Mouse (Mus musculus): ENCODE measurements around the gene Syde1.
"Not testable (repeated sequence)": the region's sequence is repeated elsewhere in the genome, so short reads cannot be mapped to it uniquely, and the experiment has no call there.

Syde1 gene

DNA sequence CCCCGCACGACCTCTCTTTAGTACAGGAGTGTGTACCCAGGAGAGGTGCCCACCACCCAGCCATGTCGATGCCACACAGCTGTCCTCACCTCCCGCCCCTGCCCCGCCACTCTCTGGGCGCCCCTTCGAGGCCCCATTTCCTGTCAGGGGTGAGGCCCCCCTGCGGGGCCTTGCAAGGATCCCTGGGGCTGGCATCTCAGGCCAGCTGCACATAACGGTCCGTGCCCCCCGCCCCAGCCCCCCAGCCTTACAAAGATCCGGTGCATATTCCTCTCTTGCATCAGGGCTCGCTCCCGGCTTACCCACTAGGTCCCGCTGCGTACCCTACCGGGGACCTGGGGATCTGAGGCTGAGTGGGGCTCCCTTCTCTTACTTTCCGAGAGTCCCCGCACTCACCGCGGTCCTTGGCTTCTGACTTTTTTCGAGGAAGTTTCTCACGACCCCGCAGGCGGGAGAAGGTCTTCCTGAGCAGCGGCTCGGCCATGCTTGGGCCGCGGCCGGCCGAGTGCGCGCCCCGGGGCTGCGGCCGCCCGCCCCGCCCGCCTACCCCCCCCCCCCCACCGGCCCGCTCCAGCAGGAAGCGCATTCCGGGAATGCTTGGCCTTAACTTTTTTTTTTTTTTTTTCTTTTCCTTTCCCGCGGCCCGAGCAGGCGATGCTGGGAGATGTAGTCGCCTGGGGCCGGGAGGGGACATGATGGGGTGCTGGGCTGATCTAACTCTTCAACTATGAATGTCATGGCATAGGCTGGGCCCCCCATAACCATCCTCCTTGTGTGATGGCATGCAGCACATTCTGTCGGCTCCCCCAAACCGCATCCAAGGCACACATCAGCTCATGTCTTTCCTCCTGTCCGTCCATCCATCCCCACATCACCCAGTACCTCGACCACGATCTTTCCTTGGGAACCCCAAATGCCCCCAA, at the start of gene Syde1:
Gene Syde1, minus strand, starts transcription at position 559 of the 923 bp plus-strand sequence.
- DNase-seq (ENCODE audit: low spot score in 2 of 2) = no peak

DNA sequence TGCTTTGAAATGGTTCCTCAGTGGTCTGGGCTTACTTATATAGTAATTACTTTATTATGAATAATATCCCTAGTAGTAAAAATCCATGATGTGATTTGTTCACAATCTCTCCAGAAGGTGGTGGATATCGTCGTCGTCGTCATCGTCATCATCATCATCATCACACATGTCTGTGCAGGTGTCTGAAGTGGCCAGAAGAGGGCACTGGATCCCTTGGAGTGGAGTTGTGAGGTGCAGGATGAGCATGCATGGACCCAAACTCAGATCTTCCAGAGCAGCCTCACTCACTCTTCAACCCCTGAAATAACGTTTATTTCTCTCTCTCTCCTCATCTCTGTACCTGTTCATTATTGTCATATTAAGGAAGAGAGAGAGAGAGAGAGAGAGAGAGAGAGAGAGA, 40.5 kb upstream of the Syde1 start:
- peak; percentile 53 to 67 for DNase-seq (ENCODE audit: low spot score in 2 of 2)

DNA sequence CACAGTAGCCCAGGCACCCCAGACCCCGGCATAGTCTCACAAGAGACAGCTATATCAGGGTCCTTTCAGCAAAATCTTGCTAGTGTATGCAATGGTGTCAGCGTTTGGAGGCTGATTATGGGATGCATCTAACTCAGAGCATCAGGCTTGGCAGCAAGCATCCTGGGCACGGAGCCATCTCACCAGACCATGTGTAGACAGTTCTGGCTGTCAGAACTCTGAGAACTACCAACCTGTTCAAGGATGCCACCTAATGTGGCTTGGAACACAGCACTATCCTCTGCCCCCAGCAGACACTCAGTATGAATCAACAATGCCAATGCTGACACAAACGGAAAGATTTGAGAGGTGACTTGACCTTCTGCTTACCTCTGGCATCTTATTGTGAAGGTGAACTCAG, 38.4 kb upstream of the Syde1 start:
- DNase-seq (ENCODE audit: low spot score in 2 of 2) = peak; percentile 53 to 62

DNA sequence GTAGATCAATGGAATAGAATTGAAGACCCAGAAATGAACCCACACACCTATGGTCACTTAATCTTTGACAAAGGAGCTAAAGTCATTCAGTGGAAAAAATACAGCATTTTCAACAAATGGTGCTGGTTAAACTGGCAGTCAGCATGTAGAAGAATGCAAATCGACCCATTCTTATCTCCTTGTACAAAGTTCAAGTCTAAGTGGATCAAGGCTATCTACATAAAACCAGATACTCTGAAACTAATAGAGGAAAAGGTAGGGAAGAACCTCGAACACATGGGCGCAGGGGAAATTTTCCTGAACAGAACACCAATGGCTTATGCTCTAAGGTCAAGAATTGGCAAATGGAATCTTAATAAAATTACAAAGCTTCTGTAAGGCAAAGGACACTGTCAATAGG, 31.4 kb upstream of the Syde1 start:
- DNase-seq (ENCODE audit: low spot score in 2 of 2) = not testable (repeated sequence)

DNA sequence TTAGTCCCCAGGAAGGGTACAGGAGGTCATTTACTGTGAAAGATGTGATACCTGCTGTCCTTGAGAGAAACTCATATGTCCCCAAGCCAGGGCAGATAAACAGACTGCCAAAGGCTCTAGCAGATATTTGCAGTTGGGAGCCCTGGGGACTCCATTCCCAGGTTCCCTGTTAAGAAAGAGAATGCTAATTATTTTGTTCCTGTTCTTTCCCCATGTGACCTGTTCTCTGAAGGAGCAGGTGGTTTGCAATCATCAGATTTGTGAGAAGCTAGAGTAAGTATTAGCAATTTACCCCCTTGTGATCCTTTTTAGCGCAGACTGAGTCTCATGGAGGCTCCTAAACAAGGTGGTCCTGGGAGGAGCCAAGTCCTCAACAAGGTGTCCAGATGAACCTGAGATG, 26.2 kb upstream of the Syde1 start, which contains the start of gene Olfr1357:
Gene Olfr1357, minus strand, starts transcription at position 101 of the 400 bp plus-strand sequence.
- no peak for DNase-seq (ENCODE audit: low spot score in 2 of 2)

DNA sequence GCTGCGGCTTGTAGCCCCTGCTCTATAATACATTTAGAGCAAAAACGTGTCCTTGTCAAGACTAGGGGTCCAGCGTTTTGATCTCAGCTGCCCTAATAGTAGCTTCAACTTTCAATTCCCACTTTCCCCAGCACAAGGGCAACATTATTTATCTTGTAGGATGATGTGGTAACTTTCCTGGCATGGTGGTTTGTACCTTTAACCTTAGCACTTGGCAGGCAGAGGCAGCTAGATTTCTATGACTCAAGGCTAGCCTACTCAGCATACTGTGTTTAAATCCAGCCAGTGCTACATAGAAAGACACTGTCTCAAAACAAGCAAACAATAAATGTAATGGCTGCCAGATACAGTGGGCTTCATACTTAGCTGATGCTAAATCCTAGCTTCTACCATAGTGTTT, 15.8 kb upstream of the Syde1 start:
- no peak for DNase-seq (ENCODE audit: low spot score in 2 of 2)

DNA sequence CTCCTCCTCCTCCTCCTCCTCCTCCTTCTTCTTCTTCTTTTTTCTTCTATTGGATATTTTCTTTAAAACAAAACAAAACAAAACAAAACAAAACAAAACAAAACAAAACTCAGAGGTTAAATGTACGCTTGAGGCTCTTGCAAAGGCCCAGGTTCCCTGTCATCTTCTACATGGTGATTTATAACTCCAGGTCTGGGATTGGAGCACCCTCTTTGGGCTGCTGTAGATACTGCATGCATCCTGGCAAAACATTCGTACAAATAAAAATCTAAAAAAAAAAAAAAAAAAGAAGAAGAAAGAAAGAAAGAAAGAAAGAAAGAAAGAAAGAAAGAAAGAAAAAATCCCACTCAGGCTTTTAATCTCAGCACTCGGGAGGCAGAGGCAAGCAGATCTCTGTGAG, 13.3 kb upstream of the Syde1 start:
- DNase-seq (ENCODE audit: low spot score in 2 of 2) = peak in 1 of 2 experiments; percentile 62

DNA sequence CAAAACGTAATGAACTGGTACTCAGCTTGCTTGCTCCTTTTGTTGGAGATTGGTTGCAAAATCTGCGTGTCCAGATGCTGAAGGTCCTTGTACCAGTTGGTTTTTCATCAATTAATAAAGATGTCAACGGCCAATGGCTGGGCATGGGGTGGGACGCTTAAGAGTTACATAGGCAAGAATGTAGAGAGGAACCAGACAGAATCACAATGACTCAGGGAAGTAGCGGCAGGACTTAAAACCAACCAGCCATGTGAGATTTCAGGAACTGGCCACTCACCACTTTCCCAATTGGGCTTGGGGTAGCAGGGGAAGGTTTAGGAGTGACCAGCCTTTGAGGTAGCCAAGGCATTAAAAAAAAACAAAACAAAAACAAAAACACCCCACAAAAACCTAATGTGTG, 8.1 kb upstream of the Syde1 start:
- DNase-seq (ENCODE audit: low spot score in 2 of 2) = no peak

DNA sequence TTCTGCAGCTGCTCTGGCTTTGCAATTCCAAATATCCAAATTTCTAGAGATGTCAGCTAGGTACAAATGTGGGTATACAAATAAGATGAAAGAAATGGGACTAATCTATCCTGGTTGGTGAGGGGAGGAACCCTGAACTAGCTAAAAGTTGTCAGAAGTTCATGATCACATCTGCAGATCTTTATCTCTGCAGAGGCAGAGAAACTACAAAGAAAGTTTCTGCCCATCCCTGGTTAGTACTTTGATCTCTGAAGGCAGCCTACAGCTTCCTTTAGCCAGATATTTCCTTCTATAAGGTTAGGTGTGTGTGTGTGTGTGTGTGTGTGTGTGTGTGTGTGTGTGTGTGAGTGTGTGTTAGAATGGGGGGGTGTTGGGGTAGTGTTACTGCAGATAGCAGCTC, 2.8 kb upstream of the Syde1 start:
- no peak for DNase-seq (ENCODE audit: low spot score in 2 of 2)

DNA sequence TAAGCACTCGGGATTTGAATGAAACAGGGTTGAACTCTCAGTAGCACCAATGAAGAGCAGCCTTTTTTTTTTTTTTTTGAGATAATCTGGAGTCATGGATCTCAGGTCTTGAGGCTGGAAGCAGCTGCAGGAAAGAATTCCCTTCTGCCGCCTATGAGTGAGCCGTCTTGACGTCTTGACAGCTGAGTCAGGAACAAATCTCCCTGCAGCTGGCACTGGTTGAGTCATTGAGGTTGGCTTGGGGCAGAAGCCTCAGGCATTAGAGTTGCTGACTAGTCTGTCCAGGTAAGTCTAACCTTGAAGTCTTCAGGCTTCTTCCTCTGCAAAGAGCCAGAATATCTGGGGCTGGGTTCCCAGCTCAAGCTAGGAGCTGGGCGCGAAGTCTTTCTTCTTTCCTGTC, 2.4 kb upstream of the Syde1 start:
- no peak for DNase-seq (ENCODE audit: low spot score in 2 of 2)

DNA sequence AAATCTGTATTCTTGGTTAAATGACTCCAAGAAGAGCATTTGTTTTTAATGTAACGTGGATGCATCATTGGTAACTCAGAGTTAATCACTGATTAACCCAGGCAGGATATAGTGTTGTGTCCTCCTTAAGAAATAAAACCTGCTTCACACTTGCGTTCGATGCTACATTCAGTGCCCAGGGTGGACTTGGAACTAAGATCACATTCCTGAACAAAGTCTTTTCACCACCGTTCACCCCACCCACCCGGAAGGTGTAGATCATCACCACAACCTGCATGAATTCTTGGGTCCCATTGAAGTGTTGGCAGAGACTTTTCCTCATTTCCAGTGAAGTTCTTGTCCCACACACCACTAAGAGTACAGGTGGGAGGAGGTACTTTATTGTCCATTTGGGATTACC, 2.0 kb upstream of the Syde1 start:
- DNase-seq (ENCODE audit: low spot score in 2 of 2) = no peak

DNA sequence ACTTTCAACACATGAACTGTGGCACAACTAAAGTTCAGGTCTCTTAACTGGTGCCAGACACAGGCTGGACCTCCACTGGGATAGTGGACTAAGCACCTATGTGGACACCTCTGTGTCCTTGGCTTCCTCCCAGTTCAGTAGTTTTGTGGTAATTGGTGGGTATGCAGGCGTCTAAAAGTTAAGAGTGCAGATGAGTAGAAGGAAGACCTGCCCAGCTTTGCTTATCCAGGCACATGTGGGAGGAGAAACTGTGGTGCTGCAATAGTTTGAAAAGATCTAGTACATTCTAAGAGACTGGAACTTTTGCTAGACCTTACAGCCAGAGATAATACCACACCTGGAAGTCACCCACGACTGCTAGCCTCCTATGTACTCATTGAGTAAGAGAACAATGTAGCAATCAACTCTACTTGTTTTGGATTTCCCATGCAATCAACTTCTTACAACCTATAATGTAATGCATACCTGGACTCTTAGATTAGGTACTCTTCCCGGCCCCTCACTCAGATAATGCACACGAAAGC, 1.2 kb upstream of the Syde1 start:
- no peak for DNase-seq (ENCODE audit: low spot score in 2 of 2)

DNA sequence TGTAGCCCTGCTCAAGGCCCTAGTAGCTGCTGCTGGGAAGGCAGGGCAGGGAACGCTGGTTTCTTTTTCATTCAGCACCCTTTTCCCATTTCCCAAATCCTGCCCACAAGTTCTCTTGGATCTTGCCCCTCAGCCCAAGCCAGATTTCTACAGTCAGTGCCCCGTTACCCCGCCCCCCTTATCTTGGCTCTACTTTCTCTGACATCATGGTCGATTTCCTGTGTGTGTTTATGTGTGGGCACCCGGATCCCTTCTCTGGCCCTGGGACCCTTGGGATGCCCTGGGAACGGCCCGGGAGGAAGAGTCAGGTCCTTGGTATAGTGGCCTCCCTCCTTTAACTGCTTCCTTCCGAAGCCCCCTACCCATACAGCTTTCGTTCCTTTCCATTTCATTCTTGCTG, 1.0 kb downstream of the Syde1 start:
- DNase-seq (ENCODE audit: low spot score in 2 of 2) = no peak

DNA sequence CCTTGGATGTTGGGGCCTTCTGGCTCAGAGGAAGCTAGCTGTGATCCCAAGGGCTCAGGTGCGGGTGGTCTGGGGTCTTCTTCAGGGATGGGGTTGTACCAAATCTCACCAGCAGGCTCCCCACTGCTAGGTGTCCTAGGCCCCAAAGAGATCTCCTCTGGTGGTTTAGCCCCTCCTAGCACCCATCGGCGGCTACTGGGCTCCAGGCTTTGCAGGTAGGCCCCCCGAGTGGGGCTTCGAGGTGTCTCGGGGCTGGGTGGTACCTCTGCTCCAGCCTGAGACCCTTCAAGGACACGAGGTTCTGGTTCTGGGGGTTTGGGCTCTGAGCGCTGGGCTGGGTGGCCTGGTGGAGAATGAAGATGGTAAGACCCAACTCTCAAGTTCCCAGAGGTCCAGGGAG, 1.9 kb downstream of the Syde1 start:
- no peak for DNase-seq (ENCODE audit: low spot score in 2 of 2)

DNA sequence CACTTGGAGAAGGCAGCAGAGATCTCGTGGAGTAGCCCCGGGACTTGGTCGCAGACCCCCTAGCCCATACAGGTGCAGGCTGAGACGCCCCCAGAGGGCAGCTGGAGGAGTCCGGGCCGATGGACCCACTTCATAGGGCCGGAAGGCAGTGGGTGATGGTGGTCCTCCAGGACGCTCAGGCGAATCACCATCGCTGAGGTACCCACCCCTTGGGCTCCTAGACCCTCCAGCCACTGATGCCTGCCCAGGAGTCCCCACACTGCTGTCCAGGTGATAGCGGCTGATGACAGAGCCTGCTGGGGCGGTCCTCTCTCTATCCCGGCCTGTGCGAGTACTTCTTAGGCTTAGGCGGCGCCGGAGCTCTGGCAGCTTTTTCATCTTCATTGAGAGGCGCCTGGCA, 2.5 kb downstream of the Syde1 start:
- no peak for DNase-seq (ENCODE audit: low spot score in 2 of 2)

DNA sequence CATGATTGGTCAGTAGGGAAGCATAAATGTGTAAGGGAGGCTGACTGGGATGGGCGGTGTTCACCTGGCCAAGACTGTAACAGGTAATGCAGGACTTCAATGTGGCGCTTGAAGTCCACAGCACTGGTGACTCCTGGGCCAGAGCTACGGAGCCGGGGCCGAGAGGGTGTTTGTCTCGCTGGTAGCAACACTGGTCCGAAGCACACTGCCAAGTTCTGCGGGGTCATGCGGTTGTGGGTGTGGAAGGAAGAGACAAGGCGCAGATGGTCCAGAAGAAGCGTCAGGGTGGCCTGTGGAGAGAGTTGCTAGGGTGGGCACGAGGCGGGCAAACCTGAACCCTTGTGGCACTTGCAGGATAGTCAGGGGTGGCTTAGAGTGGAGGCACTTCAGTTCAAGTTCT, 5.7 kb downstream of the Syde1 start:
- DNase-seq (ENCODE audit: low spot score in 2 of 2) = no peak

DNA sequence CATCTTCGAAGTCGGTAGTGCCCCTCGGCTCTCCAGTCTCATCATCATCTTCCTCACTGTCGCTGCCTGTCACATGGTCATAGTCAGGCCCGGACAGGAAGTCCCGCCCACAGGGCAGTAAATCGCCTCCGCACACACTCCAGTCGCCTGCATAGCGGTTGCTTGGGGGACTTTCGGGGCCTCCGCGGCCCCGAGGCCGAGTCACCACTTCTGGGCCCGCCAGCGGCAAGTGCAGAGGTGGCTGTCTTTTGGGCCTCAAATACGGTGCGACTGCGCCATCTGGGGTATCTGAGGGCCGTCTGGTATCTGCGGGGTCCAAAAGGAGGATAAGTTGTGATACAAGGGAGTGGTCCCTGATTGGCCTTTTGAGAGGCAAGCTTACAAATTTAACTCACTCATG, 6.2 kb downstream of the Syde1 start:
- no peak for DNase-seq (ENCODE audit: low spot score in 2 of 2)

DNA sequence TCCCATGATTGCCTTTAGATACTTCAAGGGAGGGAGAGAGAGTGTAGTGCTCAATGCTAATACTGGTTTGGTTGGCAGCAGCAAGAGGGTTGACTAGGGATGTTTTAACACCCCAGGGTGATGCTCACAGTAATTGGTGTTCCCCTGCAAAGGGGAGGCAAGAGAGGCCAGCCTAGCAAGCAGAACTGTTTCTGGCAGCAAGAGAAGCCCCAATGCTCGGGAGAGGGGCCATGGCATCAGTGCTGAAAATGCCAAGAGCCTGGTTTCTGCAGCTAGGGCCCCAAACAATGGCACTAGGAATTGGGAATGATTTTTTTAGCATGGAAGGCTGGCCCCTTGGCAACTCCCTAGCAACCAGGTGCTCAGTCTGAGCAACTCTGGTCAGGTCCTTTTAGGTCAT, 6.8 kb downstream of the Syde1 start:
- no peak for DNase-seq (ENCODE audit: low spot score in 2 of 2)

DNA sequence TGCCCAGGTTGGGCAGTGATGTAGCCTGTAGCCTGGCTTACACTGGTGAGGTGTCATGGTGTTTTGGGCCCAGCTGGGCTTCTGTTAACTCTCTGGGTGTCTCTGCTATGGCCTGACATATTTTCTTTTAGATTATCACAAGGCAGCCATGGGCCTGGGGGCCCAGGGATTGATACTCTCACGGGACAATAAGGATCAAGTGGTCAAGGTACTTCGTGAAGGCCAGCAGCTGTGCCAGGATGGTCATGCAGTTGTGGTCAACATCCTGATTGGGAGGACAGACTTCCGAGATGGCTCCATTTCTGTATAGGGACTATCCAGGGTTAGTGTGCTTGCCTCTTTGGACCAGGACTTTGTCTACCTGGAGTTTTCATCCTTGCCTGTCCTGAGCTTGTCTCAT, 7.8 kb downstream of the Syde1 start:
- DNase-seq (ENCODE audit: low spot score in 2 of 2) = no peak

DNA sequence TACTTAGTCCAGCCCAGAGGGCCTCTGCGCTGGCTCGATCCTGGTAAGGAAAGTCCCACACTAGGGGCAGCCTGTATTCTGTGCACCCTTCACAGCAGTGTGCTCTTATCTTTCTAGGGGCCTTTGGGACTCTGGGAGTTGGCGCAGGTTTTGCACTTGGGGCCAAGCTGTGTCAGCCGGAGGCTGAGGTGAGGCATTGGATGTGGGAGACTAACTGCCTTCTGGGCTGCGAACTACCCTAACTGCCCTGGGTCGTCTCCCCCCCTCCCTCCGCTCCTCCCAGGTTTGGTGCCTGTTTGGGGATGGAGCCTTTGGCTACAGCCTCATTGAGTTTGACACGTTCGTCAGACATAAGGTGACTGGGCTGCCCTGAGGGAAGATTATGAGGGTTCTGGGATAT, 8.4 kb downstream of the Syde1 start:
- DNase-seq (ENCODE audit: low spot score in 2 of 2) = no peak

DNA sequence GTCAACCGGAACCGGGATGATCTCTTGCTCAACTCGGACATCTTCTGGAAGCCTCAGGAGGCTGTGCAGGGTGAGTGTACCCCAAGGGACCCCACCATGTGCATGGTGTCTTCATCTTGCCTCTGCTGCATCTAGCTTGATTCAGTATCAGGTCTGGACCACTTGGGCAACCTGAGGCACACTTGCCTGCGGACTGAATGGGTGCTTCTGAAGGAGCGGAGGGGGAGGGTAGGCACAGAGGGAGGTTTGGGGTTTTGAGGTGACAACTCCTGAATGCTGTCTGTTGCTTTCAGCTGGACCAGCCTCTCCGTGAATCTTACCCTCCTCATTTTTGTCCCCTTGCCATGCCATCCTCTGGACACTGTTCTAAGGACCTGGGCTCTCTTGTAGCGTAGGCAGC, 10.6 kb downstream of the Syde1 start:
- no peak for DNase-seq (ENCODE audit: low spot score in 2 of 2)

DNA sequence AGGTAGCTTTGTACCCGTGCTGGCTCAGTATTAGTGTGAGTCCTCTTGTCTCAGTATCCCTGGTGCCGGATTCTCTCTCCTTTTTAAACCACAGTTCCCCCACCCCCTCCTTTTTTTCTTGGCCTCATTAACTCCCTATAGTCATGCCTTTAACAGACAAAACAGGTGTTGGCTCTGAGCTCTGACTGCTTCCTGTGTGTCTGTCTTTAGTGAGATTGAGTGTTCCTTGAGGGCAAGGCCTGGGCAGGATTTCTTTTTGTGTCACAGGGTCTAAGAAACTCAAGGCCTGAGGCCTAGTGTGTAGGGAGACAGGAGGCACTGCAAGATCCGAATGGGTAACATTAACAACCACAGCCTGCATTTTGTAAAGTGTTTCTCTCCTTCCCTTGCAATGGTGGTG, 13.6 kb downstream of the Syde1 start:
- DNase-seq (ENCODE audit: low spot score in 2 of 2) = no peak

DNA sequence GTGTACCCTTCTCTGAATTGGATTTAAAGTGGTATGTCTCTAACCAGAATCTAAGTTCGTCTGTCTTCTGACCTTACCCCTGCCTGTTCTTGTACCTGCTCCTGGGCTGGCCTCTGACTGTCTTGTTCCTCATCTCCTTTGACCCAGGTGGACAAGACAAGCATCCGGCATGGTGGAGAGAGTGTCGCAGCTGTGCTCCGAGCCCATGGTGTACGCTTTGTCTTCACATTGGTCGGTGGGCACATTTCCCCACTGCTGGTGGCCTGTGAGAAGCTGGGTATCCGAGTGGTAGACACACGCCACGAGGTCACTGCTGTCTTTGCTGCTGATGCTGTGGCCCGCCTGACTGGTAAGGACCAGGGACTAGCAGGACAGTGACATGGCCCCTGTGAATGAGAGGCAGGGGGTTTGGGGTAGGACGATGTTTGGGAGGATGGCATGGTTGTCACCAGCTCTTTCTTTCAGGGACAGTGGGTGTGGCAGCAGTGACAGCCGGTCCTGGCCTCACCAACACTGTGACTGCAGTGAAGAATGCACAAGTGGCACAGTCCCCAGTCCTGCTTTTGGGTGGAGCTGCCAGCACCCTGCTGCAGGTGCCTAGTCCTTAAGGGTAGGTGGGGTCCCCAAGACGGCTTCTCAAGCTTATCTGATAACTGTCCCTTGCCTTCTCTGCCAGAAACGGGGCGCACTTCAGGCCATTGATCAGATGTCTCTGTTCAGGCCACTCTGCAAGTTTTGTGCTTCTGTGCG, 15.2 kb downstream of the Syde1 start:
- no peak for DNase-seq (ENCODE audit: low spot score in 2 of 2)

Data from right cerebral cortex, postnatal 10 days (tissue).